Mouse (Mus musculus): Measurements from ENCODE around the gene Mcat.

Mcat gene

GRCm38 (mm10) chr15:83576651-83577050 is 13.1 kb upstream of the Mcat start:
- DNase-seq (ENCODE audit: low spot score in 2 of 2), result no peak

DNA sequence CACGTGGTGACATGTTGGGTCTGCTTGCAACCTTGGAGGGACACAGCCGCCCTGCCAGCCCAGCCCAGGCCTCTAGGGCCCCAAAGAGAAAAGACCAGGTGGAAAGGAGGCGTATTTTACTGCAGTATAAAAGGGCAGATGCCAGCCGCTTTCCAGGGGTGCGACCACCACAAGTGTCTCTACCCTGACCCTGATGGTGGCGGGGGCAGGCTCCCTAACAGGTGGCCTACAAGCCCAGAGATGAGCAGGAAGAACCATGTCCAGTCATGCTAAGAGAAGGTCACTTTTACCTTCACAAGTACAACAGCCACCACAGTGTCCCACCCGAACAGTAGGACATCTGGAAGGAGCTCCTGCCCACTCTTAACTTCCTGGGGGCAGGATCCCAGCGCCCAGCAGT is 12.0 kb upstream of the Mcat start:
- DNase-seq (ENCODE audit: low spot score in 2 of 2), result no peak

DNA sequence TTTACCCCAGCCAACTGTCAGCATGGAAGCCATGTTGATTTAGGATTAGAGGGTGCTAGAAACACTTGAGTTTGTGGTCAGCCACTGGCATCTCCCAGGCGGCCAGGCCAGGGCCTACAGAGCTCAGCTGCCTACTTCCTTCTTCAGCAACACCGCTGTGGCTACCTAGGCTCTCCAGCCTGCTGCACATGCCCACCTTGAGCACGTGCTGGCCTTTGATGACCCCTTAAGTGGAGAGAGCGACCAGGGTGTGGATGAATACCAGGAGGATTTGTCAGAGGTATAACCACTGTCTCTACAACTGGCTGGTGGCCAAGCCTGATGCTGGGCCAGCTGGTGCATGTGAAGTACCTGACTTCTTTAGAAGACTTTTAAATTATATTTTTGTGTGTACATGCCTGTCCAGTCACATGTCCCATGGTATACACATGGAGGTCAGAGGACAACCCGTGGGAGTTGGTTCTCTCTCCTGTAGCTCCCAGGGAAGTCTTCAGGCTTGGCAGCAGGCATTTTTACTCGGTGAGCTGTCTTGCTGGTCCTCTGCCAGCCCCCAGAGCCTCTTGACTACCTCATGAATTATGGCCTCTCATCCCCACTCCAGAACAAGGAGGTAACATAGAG is 11.3 kb upstream of the Mcat start:
- no peak for DNase-seq (ENCODE audit: low spot score in 2 of 2)

DNA sequence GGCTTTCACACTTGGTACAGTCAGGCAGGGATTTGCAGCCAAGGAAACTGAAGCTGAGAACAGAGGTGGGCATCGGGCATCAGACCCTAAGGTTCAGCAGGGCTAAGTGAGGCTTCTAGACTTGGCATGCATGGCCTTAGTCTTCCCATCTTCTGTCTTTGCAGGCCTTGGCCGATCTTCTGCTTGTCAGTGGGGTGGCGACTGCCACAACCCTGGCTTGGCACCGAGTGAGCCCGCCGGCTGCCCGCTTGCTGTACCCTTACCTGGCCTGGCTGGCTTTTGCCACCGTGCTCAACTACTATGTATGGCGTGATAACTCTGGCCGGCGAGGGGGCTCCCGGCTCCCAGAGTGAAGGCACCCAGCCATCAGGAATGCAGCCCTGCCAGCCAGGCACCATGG is 10.0 kb upstream of the Mcat start:
- no peak for DNase-seq (ENCODE audit: low spot score in 2 of 2)

- DNase-seq (ENCODE audit: low spot score in 2 of 2), result no peak
These were observed 8.5 kb upstream of the Mcat start for GRCm38 (mm10) chr15:83572132-83572531.

DNA sequence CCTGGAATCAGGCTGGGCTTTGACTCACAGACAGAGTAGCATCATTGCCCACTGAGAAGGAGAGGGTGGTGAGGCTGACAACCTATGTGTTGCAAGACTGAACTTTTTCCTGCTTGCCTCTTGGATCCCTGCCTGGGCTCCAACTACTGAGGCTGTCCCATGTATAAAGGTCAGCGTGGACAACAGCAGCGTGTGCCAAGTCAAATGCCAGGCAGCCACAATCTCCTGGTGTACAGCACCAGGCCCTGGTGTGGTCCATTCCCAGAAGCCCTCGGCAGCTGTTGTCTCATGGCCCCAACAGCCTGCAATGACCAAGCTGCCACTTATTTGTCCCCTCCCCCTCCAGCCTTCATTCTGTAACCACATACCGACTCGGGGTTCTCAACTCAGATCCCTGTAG is 8.0 kb upstream of the Mcat start:
- no peak for DNase-seq (ENCODE audit: low spot score in 2 of 2)

GRCm38 (mm10) chr15:83570641-83571040 is 7.1 kb upstream of the Mcat start:
- DNase-seq (ENCODE audit: low spot score in 2 of 2), result no peak

DNA sequence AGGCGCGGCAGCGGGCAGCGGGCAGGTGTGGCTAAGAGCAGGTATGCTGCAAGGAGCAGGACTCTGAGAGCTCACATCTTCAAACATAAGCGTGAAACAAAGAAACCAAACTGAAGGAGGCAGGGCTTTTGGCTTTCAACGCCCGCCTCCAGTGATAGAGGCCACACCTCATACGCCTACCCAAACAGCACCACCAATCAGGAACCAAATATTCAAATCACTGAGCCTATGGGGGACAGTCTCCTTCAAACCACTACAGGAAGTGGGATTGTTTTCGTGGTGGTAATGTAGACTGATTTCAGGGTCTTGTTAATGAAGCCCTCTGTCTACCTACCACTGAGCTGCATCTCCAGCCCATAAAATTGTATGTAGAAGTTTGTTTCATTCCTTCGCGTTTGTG is 6.1 kb upstream of the Mcat start:
- no peak for DNase-seq (ENCODE audit: low spot score in 2 of 2)

DNA sequence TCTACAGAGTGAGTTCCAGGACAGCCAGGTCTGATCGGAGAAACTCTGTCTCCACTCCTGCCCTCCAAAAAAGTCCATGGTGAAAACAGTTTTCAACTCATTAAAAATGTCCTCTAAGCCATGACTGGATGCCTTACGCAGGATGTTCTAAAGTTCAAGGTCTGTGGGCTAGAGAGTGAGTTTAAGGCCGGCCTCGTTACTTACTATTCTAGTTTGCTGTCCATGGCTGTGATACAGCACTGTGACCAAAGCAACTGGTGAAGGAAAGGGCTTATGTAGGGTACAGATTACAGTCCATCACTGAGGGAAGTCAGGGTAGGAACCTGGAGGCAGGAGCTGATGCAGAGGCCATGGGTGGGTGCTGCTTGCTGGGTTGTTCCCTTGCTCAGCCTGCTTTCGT is 5.0 kb upstream of the Mcat start:
- no peak for DNase-seq (ENCODE audit: low spot score in 2 of 2)

- DNase-seq (ENCODE audit: low spot score in 2 of 2), result no peak
These were observed 4.1 kb upstream of the Mcat start for GRCm38 (mm10) chr15:83567728-83568127.

GRCm38 (mm10) chr15:83566006-83566405 is 2.4 kb upstream of the Mcat start:
- DNase-seq (ENCODE audit: low spot score in 2 of 2), result no peak

- DNase-seq (ENCODE audit: low spot score in 2 of 2), result peak; percentile 29 to 47
These were observed 1.8 kb upstream of the Mcat start for GRCm38 (mm10) chr15:83565434-83565833.

DNA sequence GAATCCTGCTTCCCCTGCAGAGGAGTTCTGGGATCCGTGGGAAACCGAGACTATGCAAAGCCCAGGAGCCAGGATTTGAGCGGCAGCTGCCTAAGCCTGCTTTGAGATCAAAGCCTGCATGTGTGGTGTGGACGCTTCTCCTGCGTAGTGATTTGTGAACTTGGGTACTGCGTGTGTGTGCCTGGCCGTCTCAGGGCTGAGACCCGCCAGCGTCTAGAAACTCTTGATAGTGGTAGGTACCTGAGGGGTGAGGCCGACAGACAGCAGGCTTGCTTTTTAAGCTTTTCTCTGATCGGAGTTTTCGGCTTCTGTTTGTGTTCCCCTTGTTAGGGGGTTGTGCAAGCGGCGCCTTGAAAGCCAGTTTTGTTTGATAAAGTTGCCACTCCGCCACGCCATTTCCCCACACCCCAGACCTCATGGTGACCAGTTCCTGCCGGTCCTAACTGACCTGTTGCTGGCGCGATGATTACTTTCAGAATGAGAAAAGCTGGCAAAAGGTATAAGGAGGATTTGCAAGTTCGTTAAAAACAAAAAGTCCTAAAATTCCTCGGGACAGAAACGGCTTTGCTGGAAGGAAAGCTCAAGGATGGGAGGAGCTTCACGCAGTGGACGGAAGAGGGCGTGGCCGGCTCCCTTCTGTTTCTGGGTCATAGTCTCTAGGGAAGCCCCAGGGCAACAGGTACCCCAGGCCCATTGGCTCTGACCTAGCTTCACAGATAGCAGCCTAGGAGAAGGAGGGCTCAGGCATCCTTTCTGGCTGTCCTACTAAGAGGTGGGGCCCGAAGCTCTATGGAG is 467 bp upstream of the Mcat start:
- peak; percentile 39 to 47 for DNase-seq (ENCODE audit: low spot score in 2 of 2)

DNA sequence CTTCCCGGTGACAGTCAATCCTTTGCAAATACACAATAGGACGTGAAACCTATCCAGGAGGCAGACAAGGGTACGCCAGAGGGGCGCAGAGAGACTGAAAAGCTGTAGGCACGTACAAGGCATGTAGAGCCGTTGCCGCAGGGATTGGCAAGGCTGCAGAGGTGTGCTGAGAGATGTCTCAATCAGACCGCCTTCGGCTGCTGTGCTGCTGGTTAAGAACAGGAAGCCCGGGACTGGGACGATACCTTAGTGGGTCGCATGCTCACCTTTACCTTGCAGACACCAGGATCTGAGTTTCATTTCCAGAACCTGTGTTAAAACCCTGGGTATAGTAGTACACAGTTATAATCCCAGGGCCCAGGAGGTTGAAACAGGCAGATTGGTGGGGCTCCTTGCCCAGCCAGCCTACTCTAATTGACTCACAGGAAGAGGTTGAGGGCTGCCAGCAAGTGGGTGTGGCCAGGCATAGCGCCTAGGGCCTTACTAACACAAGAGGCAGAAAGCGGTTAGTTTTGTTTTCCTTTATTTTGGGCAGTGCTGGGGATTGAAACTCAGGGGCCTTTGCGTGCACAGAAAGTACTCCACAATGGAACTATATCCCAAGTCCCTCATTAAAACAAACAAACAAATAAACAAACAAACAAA is 839 bp downstream of the Mcat start:
- DNase-seq (ENCODE audit: low spot score in 2 of 2), result peak; percentile 52 to 66

GRCm38 (mm10) chr15:83560941-83561477 is 2.6 kb downstream of the Mcat start:
- no peak for DNase-seq (ENCODE audit: low spot score in 2 of 2)

GRCm38 (mm10) chr15:83555161-83555974 is 8.2 kb downstream of the Mcat start:
- DNase-seq (ENCODE audit: low spot score in 2 of 2), result peak; percentile 79 to 82

DNA sequence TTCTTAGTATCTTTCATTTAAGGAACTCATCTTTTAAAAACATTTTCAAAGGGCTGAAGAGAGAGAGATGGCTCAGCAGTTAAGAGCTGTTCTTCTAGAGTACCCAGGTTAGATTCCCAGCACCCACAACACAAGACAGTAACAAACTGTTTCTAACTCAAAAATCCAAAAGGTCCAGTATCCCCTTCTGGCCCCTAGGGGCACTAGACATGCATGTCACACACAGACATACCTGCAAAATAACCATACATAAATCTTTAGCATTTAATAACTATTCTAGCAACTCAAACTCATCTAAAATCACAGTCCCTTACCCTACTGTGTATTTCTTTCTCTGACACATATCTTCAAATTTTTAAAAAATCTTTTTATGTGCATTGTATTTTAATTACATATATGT is 9.8 kb downstream of the Mcat start:
- no peak for DNase-seq (ENCODE audit: low spot score in 2 of 2)

DNA sequence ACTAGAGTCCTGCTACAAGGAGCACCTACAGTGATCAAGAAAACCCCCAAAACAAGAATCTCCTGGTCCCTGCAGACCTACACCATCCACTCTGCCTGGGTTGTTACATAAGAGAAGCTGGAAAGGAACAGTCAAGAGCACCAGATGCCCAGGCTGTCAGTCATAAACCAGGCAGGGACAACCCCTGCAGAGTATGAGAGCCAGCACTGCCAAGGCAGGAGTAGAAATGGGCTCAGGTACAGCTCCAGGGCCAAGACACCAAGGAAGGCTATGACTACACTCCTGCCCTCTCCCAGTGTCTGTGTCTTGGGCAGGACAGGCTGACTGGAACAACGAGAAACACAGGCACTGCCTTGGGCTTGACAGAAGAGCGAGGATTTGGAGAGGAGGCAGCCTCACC is 13.4 kb downstream of the Mcat start:
- DNase-seq (ENCODE audit: low spot score in 2 of 2), result no peak

GRCm38 (mm10) chr15:83547144-83547543 is 16.4 kb downstream of the Mcat start:
- DNase-seq (ENCODE audit: low spot score in 2 of 2), result no peak

DNA sequence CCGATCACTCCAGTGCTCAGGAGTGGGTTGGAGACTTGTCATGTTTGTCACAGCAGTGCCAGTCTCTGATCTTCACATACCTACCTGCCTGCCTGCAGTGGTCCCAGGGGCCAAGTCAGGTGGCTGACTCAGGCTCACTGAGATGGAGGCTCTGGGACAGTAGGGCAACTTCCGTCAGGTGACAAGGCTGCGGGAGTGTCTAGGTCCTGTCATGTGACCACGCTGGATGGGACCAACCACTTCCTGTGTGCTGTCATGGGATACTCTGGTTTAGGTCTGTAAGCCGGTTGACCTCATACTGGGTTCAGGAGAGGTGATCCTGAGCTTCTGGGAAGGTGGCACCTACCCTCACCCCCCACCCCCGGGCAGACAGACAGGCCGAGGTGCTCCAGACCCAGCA is 17.6 kb downstream of the Mcat start:
- no peak for DNase-seq (ENCODE audit: low spot score in 2 of 2)

GRCm38 (mm10) chr15:83541647-83542287 is 21.8 kb downstream of the Mcat start:
- DNase-seq (ENCODE audit: low spot score in 2 of 2), result no peak
